Mouse (Mus musculus): Measurements from ENCODE around the gene Zmat5.

DNA sequence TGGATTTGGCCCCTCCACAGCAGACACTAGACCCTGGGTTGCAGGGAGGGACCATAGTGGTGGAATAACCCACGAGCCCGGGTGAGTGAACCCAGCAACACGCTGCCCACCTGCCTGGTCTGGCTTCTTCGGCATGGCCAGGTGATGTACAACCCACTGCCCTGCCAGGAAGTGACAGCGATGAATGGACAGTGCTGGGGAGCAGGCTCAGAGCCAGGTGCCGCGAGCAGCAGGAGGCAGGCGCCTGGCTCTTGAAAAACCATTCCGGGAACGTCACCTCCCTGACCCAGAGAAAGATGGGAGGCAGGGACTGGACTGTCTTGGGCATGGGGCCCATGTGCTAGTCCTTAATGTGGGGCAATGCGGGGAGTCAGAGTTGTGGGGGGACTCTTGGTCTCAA, 50.4 kb downstream of the Zmat5 start:
- no peak for TF ChIP-seq MAX (IDR thresholded peaks at IDR 0.05)
- TF ChIP-seq CTCF (IDR thresholded peaks at IDR 0.05; ENCODE audit: control insufficient read depth, insufficient read depth, insufficient read length), result no peak
- no peak for TF ChIP-seq FOSL1 (IDR thresholded peaks at IDR 0.05; ENCODE audit: insufficient read depth, low read length, poor library complexity, severe bottlenecking)
- TF ChIP-seq USF1 (IDR thresholded peaks at IDR 0.05; ENCODE audit: low read depth), result no peak
- TF ChIP-seq MYOD1 (IDR thresholded peaks at IDR 0.05; ENCODE audit: control insufficient read depth, insufficient read length, low read depth), result no peak
- TF ChIP-seq CEBPB (IDR thresholded peaks at IDR 0.05; ENCODE audit: low read depth), result no peak

Data from C2C12 (cell line).